Mouse (Mus musculus): ENCODE results near the gene Gm7173.

- TF ChIP-seq CTCF (IDR thresholded peaks at IDR 0.05; ENCODE audit: low read depth, low read length) (no peak), TAL1 (conservative IDR thresholded peaks at IDR 0.05; ENCODE audit: low read depth, low read length) (no peak), POLR2AphosphoS5 (IDR thresholded peaks at IDR 0.05; ENCODE audit: insufficient replicate concordance, low read depth, low read length) (no peak)
Measured at GRCm38 (mm10) chrX:79517646-79518016, 546 bp upstream of the Gm7173 start.

All from G1E (cell line).